Mouse (Mus musculus): ENCODE data around the gene Myl9. TPM values are rescaled to one million over a fixed set of nuclear protein-coding genes. Genes with fewer than 3 reads are reported as not detected.
A peak's percentile ranks its signal among the peaks of the same experiment; 100 is the strongest.

Gene Myl9
- polyA plus RNA-seq, 1 experiment: 100 TPM

DNA sequence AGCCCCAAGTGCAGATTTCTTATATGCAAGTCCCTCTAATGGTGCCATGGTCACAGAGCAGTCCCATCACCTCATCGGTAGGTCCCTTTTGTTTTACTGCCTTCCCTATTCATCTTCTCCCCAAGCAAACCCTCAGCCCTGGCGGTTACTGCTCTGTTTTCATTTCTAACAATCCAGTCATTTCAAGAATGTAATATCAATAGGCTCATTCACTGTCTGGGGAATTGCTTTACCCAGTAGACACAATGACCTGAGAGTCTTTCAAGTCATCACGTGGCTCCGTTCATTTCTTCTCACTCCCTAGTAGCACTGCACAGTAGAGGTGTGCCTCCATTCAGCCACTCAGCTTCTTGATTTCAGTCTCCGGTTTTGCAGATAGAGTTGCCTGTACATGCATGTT lies 30.8 kb upstream of the Myl9 start:
- H3K36me3 ChIP-seq (ENCODE audit: control insufficient read depth, insufficient read depth, low read length): peaks cover 28% of the 10 kb centered on the region
- no peak overlapping the region for H3K4me3 ChIP-seq (ENCODE audit: extremely low read depth, insufficient read depth, insufficient read length)
- WGBS: 91% methylated on average over 5 of the region's 5 CpGs
- H3K27ac ChIP-seq (ENCODE audit: insufficient read depth, low read length): no peak overlapping the region
- DNase-seq (ENCODE audit: low read depth in 1 of 2, low spot score in 2 of 2): no peak
- peaks cover 8% of the 10 kb centered on the region; the same call in 1 of the 2 replicates for H3K4me1 ChIP-seq (ENCODE audit: control insufficient read depth, insufficient read depth, insufficient read length)
- TF ChIP-seq CTCF (IDR thresholded peaks at IDR 0.05; ENCODE audit: extremely low read depth, insufficient read depth, insufficient read length, insufficient replicate concordance) (no peak), POLR2A (IDR thresholded peaks at IDR 0.05; ENCODE audit: low read depth, low read length) (no peak)
- no peaks in the 10 kb centered on the region for H3K27me3 ChIP-seq (ENCODE audit: control insufficient read depth, insufficient read depth, low read length)

DNA sequence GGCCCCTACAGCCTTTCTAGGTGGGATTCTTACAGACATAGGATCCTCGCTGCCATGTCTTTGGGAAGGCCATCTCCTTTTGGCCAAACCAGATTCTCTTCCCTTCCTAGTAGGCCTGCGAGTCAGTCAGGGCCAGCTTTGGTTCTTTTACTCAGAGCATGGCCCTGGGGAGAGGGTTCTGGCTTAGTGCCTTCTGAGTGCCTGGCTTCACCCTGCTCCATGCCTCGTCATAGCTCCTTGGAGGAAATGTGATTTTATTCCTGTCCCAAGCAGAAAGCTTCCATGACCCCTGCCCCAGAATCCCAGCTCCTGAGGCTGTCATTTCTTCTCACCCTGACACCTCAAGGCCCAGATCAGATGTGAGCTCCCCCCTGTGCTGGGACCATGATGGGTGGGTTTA lies 27.9 kb upstream of the Myl9 start:
- DNase-seq (ENCODE audit: low read depth in 1 of 2, low spot score in 2 of 2): no peak
- H3K27ac ChIP-seq (ENCODE audit: insufficient read depth, low read length): no peak overlapping the region
- no peaks in the 10 kb centered on the region for H3K27me3 ChIP-seq (ENCODE audit: control insufficient read depth, insufficient read depth, low read length)
- 89% methylated on average over 3 of the region's 3 CpGs for WGBS
- H3K36me3 ChIP-seq (ENCODE audit: control insufficient read depth, insufficient read depth, low read length): peaks cover 42% of the 10 kb centered on the region
- H3K4me1 ChIP-seq (ENCODE audit: control insufficient read depth, insufficient read depth, insufficient read length): no peaks in the 10 kb centered on the region
- no peak overlapping the region for H3K4me3 ChIP-seq (ENCODE audit: extremely low read depth, insufficient read depth, insufficient read length)
- TF ChIP-seq POLR2A (IDR thresholded peaks at IDR 0.05; ENCODE audit: low read depth, low read length): no peak
- TF ChIP-seq CTCF (IDR thresholded peaks at IDR 0.05; ENCODE audit: extremely low read depth, insufficient read depth, insufficient read length, insufficient replicate concordance): no peak

GRCm38 (mm10) chr2:156749687-156750086 lies 25.5 kb upstream of the Myl9 start:
- Histone ChIP-seq H3K4me1 (ENCODE audit: control insufficient read depth, insufficient read depth, insufficient read length) (no peaks in the 10 kb centered on the region), H3K4me3 (ENCODE audit: extremely low read depth, insufficient read depth, insufficient read length) (no peak overlapping the region), H3K27me3 (ENCODE audit: control insufficient read depth, insufficient read depth, low read length) (no peaks in the 10 kb centered on the region), H3K27ac (ENCODE audit: insufficient read depth, low read length) (0 out of 2 replicates have a peak overlapping the region, but pooled peaks have one; percentile 13), H3K36me3 (ENCODE audit: control insufficient read depth, insufficient read depth, low read length) (peaks cover 45% of the 10 kb centered on the region)
- no peak for DNase-seq (ENCODE audit: low read depth in 1 of 2, low spot score in 2 of 2)
- 72% methylated on average over 8 of the region's 8 CpGs for WGBS
- no peak for TF ChIP-seq POLR2A (IDR thresholded peaks at IDR 0.05; ENCODE audit: low read depth, low read length)
- TF ChIP-seq CTCF (IDR thresholded peaks at IDR 0.05; ENCODE audit: extremely low read depth, insufficient read depth, insufficient read length, insufficient replicate concordance): no peak

DNA sequence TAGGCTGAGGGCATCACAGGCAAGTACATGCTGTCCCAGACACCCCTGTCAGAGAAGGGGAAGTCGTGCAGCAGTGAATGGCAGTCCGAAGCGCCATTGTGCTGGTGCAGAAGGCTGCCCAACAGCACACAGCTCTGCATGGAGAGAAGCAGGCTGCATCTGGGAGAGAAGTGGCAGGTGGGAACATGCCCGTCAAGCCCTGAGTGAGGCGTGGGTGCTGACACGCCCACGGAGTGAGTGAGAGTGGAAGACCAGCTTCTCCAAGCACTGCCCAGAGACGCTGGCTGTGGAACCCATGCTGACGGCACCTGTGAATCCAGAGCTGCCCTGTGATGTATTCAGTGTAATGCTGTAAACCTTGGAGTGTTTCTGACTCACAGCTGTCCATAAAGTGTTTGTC lies 18.3 kb upstream of the Myl9 start:
- Histone ChIP-seq H3K4me1 (ENCODE audit: control insufficient read depth, insufficient read depth, insufficient read length) (no peaks in the 10 kb centered on the region), H3K27me3 (ENCODE audit: control insufficient read depth, insufficient read depth, low read length) (no peaks in the 10 kb centered on the region), H3K27ac (ENCODE audit: insufficient read depth, low read length) (no peak overlapping the region), H3K36me3 (ENCODE audit: control insufficient read depth, insufficient read depth, low read length) (peaks cover 21% of the 10 kb centered on the region), H3K4me3 (ENCODE audit: extremely low read depth, insufficient read depth, insufficient read length) (no peak overlapping the region)
- WGBS: 90% methylated on average over 9 of the region's 9 CpGs
- no peak for DNase-seq (ENCODE audit: low read depth in 1 of 2, low spot score in 2 of 2)
- TF ChIP-seq POLR2A (IDR thresholded peaks at IDR 0.05; ENCODE audit: low read depth, low read length): no peak
- no peak for TF ChIP-seq CTCF (IDR thresholded peaks at IDR 0.05; ENCODE audit: extremely low read depth, insufficient read depth, insufficient read length, insufficient replicate concordance)

- Histone ChIP-seq H3K27ac (ENCODE audit: insufficient read depth, low read length) (no peak overlapping the region), H3K4me3 (ENCODE audit: extremely low read depth, insufficient read depth, insufficient read length) (no peak overlapping the region), H3K36me3 (ENCODE audit: control insufficient read depth, insufficient read depth, low read length) (peaks cover 33% of the 10 kb centered on the region), H3K4me1 (ENCODE audit: control insufficient read depth, insufficient read depth, insufficient read length) (no peaks in the 10 kb centered on the region), H3K27me3 (ENCODE audit: control insufficient read depth, insufficient read depth, low read length) (no peaks in the 10 kb centered on the region)
- 78% methylated on average over 5 of the region's 5 CpGs for WGBS
- no peak for TF ChIP-seq CTCF (IDR thresholded peaks at IDR 0.05; ENCODE audit: extremely low read depth, insufficient read depth, insufficient read length, insufficient replicate concordance)
- TF ChIP-seq POLR2A (IDR thresholded peaks at IDR 0.05; ENCODE audit: low read depth, low read length): no peak
- DNase-seq (ENCODE audit: low read depth in 1 of 2, low spot score in 2 of 2): no peak
Measured at GRCm38 (mm10) chr2:156760843-156761505, 14.2 kb upstream of the Myl9 start.

- TF ChIP-seq POLR2A (IDR thresholded peaks at IDR 0.05; ENCODE audit: low read depth, low read length) (no peak), CTCF (IDR thresholded peaks at IDR 0.05; ENCODE audit: extremely low read depth, insufficient read depth, insufficient read length, insufficient replicate concordance) (no peak)
- peaks cover 32% of the 10 kb centered on the region for H3K36me3 ChIP-seq (ENCODE audit: control insufficient read depth, insufficient read depth, low read length)
- 94% methylated on average over 17 of the region's 17 CpGs for whole genome bisulfite sequencing
- H3K27ac ChIP-seq (ENCODE audit: insufficient read depth, low read length): no peak overlapping the region
- no peak overlapping the region for H3K4me3 ChIP-seq (ENCODE audit: extremely low read depth, insufficient read depth, insufficient read length)
- H3K27me3 ChIP-seq (ENCODE audit: control insufficient read depth, insufficient read depth, low read length): no peaks in the 10 kb centered on the region
- H3K4me1 ChIP-seq (ENCODE audit: control insufficient read depth, insufficient read depth, insufficient read length): no peaks in the 10 kb centered on the region
- no peak for DNase-seq (ENCODE audit: low read depth in 1 of 2, low spot score in 2 of 2)
Measured at GRCm38 (mm10) chr2:156761521-156762278, 13.5 kb upstream of the Myl9 start.

- H3K27me3 ChIP-seq (ENCODE audit: control insufficient read depth, insufficient read depth, low read length): no peaks in the 10 kb centered on the region
- H3K4me3 ChIP-seq (ENCODE audit: extremely low read depth, insufficient read depth, insufficient read length): no peak overlapping the region
- peaks cover 32% of the 10 kb centered on the region for H3K36me3 ChIP-seq (ENCODE audit: control insufficient read depth, insufficient read depth, low read length)
- WGBS: 94% methylated on average over 21 of the region's 21 CpGs
- no peak overlapping the region for H3K27ac ChIP-seq (ENCODE audit: insufficient read depth, low read length)
- TF ChIP-seq CTCF (IDR thresholded peaks at IDR 0.05; ENCODE audit: extremely low read depth, insufficient read depth, insufficient read length, insufficient replicate concordance) (no peak), POLR2A (IDR thresholded peaks at IDR 0.05; ENCODE audit: low read depth, low read length) (no peak)
- H3K4me1 ChIP-seq (ENCODE audit: control insufficient read depth, insufficient read depth, insufficient read length): no peaks in the 10 kb centered on the region
- DNase-seq (ENCODE audit: low read depth in 1 of 2, low spot score in 2 of 2): no peak
Measured at GRCm38 (mm10) chr2:156762499-156762898, 12.7 kb upstream of the Myl9 start.

Data from spleen, adult 2 months (tissue).